Mouse (Mus musculus) monocyte, adult 2 months (primary cell): Measurements from ENCODE around the gene Slc25a19.
"Not testable (repeated sequence)": the region's sequence is repeated elsewhere in the genome, so short reads cannot be mapped to it uniquely, and the experiment has no call there.

Source experiments
- DNase-seq, 2 experiments: peaks; one replicate each; pipeline ENCODE4 v3.0.0; 2022; ENCODE audit warnings: low spot score in 2 of 2, low read depth in 1 of 2

Slc25a19 gene

DNA sequence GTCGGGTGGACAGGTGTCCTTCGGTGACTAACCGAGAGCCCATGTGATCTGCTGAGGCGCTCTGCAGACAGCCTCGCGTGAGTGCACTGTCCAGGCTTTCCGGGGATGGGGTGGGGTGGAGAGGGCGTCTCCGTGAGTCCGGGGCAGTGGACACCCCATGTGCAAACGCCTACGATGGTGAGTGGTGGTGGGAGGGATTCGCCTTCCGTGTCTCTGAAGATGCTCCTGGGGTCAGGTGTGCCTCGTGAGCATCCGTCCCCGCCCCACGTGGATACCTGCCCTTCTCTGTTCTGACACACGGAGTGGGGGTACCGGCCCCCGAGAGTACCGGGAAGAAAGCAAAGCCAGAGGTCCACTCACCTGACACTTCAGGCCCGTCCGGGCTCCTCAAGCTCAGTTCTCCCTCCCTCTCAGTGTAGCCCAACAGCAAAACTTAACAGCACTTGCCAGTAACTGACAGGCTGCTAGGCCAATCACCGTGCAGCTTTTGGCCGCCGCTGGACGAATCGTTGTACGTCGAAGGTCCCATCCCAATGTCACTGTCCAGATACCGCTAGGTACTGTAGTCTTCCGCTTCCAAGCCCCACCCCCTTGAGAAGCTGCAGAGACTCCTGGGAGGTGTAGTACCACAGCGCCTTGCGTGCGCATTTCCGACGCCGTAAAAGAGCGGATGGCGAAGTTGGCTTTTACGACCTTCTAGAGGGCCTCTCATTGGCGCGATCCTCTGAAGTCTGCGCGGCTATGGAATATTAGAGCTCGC, at the start of gene Slc25a19:
Gene Slc25a19 (minus strand): TSS at position 591 of the 760 bp plus-strand sequence.
- peak; percentile 96 to 97 for DNase-seq

- no peak for DNase-seq
Observed at GRCm38 (mm10) chr11:115677511-115677910, 49.4 kb upstream of the Slc25a19 start.

DNA sequence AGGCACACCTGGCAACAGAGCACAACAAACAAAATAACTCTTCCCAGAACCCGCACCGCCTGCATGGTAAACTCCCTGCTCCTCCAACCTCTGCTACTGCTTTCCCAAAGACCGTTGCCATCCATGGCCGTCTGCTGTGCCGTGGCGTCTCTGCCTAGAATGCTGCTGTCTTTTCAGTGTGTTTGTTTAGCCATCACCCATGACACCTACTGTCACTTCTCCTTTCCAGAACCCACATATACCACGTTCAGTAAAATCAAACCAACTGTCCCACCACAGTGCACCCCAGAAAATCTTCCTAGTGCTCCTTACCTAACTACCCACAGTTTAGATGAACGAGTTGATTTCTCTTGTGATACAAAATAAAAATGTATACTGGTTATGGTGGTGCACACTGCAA, 48.6 kb upstream of the Slc25a19 start:
- DNase-seq: peak in 1 of 2 experiments; percentile 17

DNA sequence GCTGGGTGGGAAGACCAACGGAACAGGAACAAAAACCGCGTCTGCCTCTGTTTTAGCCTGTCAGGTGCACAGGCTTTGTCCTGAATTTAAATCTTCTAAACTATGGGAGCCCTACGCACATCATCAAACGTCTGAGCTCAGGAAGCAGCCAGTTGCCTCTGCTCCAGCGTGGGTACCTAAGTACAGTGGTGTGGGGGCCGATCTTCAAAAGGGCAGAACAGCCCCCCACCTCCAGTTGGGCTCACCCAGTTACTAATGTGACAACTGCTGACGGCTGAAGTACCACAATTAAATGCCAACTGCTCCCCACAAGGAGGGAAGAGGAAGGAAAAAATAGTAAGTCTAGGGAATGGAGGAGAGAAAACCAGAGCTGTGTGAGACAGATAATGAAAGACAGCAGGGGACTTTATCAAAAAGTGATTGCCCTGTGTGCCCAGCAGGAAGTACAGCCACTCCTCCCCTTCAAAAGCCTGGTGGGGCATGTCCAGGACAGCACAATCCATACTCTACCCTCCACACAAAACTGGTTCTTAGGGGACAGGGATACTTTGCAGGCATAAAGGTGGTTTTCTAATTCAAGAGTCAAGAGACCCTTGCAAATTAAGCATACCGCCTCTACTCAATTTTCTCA, 46.3 kb upstream of the Slc25a19 start:
- no peak for DNase-seq

DNA sequence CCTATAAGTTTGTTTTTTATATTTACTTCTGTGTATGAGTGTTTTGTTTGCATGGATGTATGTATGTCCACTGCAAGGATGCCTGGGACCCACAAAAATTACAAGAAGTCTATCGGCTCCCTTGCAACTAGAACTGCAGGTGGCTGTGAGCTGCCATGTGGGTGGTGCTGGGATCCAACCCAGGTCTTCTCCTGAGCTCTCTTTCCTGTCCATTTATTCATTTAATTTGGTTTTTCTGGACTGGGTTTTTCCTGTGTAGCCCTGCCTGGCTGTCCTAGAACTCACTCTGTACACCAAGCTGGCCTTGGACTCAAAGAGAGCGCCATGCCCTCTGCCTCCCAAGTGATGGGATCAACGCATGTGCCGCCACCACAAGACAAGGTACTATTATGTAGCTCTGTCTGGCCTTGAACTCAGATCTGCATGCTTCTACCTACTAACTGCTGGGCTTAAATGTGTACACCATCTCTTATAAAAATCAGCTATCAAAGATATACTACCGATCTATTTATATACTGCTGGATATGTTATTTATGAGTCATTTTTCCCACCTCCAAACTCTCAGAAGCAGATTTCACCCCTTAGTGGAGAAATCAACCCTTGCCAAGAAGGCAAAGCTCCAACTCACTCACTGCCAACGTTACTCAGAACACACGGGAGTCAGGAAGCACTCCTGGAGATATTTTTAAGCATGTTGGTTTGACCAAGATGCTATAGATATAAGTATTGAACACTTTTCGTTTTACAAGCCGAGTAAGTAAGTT, 45.6 kb upstream of the Slc25a19 start:
- DNase-seq: no peak

GRCm38 (mm10) chr11:115672226-115672987, 44.3 kb upstream of the Slc25a19 start:
- no peak for DNase-seq

GRCm38 (mm10) chr11:115670451-115671050, 42.5 kb upstream of the Slc25a19 start:
- no peak for DNase-seq

DNA sequence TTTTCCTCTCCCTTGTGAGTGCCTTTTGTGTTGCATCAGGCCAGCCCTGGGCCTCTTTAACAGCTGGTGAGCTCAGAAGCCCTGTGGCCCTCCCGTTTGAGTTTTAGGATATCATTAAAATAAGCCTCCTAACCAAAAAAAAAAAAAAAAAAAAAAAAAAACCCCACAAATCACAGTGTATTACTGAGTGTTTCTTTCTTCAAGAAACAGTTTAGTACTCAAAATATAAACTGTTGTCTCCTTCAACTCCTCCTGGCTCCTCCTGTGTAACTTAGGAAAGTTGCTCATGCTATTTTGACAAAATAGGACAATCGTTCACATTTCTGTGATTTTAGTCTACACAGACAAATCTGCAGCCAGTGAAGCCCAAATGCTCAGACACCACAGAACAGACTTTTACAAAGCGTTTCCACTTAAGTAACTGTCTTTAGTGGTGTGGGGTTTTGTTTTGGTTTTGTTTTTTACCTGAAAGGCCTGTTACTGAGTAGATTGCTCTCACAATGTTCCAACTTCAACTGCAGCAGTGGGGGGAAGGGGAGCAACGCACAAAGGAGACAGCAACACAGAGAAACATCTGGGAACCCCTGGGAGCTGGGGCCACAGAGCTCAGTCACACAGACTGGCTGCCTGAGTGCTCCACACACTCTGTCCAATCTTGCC, 35.7 kb upstream of the Slc25a19 start:
- DNase-seq: no peak

- no peak for DNase-seq
Observed at GRCm38 (mm10) chr11:115660376-115660775, 32.3 kb upstream of the Slc25a19 start.

GRCm38 (mm10) chr11:115658521-115658920, 30.4 kb upstream of the Slc25a19 start:
- DNase-seq: no peak

DNA sequence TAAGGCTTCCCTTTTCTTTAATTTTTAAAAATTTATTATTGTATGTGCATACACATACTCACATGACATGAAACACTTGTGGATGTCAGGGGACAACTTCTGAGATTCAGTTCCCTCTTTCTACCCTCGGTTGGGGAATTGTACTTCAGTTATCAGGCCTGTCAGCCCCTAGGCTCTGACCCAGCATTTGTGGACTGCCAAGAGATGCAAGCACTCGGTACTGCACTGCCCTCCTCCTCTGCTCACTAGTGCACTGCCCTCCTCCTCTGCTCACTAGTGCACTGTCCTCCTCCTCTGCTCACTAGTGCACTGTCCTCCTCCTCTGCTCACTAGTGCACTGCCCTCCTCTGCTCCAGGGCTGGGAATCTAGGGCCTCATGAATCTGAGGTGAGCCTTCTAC, 26.0 kb upstream of the Slc25a19 start:
- DNase-seq: peak in 1 of 2 experiments; percentile 32

GRCm38 (mm10) chr11:115653194-115653593, 25.1 kb upstream of the Slc25a19 start:
- no peak for DNase-seq

DNA sequence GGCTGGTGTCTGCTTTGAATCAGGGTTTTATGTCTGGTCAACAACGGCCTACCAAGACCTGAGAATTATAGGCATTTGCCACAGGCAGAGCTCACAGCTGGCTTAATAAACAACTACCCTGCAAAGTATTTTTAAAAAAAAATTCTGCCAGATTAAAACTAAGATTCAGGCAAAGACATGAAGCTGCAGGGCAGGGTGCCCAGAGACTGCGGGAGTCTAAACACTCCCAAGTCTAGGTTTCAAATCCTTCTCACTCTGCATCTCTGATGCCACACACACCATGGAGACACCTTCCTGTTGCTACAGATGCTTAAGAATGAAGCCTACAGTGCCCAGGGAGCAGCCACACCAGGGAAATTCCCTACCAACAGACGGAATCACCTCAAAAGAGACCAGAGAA, 23.6 kb upstream of the Slc25a19 start:
- no peak for DNase-seq

- no peak for DNase-seq
Observed at GRCm38 (mm10) chr11:115649706-115650105, 21.6 kb upstream of the Slc25a19 start.

DNA sequence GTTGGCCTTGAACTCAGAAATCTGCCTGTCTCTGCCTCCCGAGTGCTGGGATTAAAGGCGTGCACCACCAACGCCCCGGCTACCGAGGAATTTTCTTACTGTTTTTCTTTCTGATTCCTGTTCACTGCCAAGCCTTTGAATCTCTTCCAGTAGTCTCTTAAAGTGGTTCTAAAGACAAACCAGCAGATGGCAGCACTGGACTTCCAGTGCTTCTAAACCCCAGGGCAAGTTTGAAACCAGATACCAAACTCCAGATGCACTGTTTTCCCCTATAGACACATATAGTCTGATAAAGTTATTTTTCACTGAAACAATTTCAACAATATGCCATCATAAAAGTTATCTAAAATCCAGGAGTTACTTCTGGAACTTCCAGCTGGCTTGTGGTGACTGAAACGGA, 19.4 kb upstream of the Slc25a19 start:
- no peak for DNase-seq

- no peak for DNase-seq
Observed at GRCm38 (mm10) chr11:115646439-115646838, 18.3 kb upstream of the Slc25a19 start.

- not testable (repeated sequence) for DNase-seq
Observed at GRCm38 (mm10) chr11:115645498-115645897, 17.4 kb upstream of the Slc25a19 start.

DNA sequence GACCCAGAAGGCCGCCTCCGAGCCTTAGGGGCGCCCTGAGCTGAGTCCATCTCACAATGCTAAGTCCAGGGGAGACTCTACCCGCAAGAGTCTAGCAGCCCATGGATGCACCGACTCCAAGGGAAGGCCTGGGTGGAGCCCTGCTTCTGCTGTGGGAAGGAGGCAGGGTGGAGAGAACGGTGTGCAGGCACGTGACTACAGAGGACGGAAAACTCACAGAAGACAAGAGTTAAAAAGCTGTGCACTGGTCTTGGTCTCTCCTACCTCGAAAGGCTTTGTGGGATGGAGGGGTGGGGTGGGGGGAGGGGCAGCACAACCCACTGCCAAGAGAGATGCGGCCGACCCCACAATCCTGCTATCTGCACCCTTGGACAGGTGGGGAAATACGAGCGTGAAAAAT, 16.2 kb upstream of the Slc25a19 start:
- no peak for DNase-seq

DNA sequence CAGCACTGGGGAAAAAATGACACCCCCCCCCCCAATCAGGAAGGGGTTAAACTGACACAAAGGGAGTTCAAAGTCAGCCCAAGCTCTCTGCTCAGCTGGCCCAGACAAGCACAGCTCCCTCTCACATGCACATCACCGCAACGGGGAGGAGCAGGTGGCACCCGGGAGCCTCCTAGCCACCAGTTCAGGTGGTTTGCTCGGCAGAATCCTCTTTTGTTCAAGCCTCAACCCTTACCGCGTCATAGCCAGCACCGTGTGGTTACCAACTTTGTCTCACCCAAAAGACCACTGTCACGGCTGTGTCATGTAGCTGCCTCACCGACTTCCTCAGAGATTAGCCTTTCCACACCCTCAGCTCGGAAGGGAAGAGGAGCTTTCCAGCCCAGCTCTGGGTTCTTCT, 15.2 kb upstream of the Slc25a19 start:
- no peak for DNase-seq

GRCm38 (mm10) chr11:115642705-115643104, 14.6 kb upstream of the Slc25a19 start:
- DNase-seq: no peak
